Mouse (Mus musculus): Measurements from ENCODE around the gene Trim45. TPM values are rescaled to one million over a fixed set of nuclear protein-coding genes. Genes with fewer than 3 reads are reported as not detected.

Trim45 gene
- polyA plus RNA-seq (2014; fragmentation: Illumina TruSeq; extraction: RNeasy Lipid Tissue Mini Kit (QIAGEN cat#74804); ENCODE audit: low read depth, low replicate concordance), result 0.23 TPM

GRCm38 (mm10) chr3:100921825-100922505 lies at the start of gene Trim45:
Trim45 (plus strand) TSS chr3:100922202.

DNA sequence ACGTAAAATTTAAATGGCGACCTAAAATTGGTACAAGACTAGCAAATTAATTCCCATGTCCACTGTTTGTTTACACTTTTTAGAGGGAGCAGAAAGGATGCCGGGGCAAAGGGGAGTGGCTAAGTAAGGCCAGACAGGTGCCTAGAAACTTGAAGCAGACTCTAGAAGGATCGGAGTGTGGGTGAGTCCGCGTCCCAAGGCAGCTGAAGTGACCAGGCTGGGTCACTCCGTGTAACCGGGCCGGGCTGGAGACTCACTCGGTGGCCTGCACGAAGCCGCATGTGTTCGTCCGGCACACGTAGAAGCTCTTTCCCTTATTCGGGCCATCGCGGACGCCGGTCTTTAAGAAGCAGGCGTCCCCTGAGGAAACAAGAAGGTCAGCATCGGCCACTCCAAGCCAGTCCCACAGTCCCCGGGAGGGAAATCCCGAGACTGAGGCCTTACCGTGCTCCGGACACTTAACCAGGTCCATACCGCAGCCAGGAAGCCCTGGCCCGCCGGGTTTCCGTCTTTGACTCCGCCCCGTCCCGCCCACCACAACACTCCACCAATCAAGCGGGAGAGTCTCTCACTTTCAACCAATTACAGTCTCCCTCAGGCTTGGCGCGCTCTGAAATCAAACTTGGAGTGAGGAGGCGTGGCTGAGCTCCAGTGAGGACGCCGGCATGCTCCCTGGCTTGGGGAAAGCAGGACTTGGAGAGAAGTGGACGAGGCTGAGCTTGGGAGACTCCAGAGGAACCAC lies 47.3 kb downstream of the Trim45 start, which contains the start of gene Ttf2:
Gene Ttf2, minus strand, starts transcription at position 488 of the 742 bp plus-strand sequence.

Other genes starting within 250 kb of the Trim45 start
- gene Man1a2, start 236.7 kb upstream of the Trim45 start, polyA plus RNA-seq (2014; fragmentation: Illumina TruSeq; extraction: RNeasy Lipid Tissue Mini Kit (QIAGEN cat#74804); ENCODE audit: low read depth, low replicate concordance), result 103 TPM
- gene Vtcn1, start 96.7 kb upstream of the Trim45 start, polyA plus RNA-seq (2014; fragmentation: Illumina TruSeq; extraction: RNeasy Lipid Tissue Mini Kit (QIAGEN cat#74804); ENCODE audit: low read depth, low replicate concordance), result not detected
- 6.6 TPM for gene Ttf2, start 47.5 kb downstream of the Trim45 start, polyA plus RNA-seq (2014; fragmentation: Illumina TruSeq; extraction: RNeasy Lipid Tissue Mini Kit (QIAGEN cat#74804); ENCODE audit: low read depth, low replicate concordance)
- gene Cd101, start 107.4 kb downstream of the Trim45 start, polyA plus RNA-seq (2014; fragmentation: Illumina TruSeq; extraction: RNeasy Lipid Tissue Mini Kit (QIAGEN cat#74804); ENCODE audit: low read depth, low replicate concordance), result not detected
- 23.9 TPM for gene Ptgfrn, start 188.1 kb downstream of the Trim45 start, polyA plus RNA-seq (2014; fragmentation: Illumina TruSeq; extraction: RNeasy Lipid Tissue Mini Kit (QIAGEN cat#74804); ENCODE audit: low read depth, low replicate concordance)

All from adrenal gland, adult 10 weeks (tissue).